Mouse (Mus musculus) regulatory T cell (primary cell): ENCODE data around the gene Furin.

Source experiments
- in situ Hi-C: fragments of 300-600 bp; cut with MboI, MseI; formaldehyde crosslinking; loops from one replicate; pipeline ENCODE4 v1.15.1; 2025; ENCODE audit warnings: high pct_unique_total_duplicates

Furin gene

GRCm38 (mm10) chr7:80342858-80343257 lies 62.4 kb downstream of the Furin start, which contains the start of gene Hddc3:
TSS of gene Hddc3 (plus strand) at chr7:80343104.
- in situ Hi-C loops: loop anchor here (5.0 kb wide), 1 partner anchor 34 kb away; no protein-coding TSS in a partner anchor

GRCm38 (mm10) chr7:80341793-80342192 lies 63.4 kb downstream of the Furin start:
- in situ Hi-C loops: loop anchor here (5.0 kb wide), 1 partner anchor 36 kb away; no protein-coding TSS in a partner anchor

- in situ Hi-C loops: loop anchor here (5.0 kb wide), 1 partner anchor 37 kb away; no protein-coding TSS in a partner anchor
Observed at GRCm38 (mm10) chr7:80340793-80341192, 64.4 kb downstream of the Furin start, which contains the start of gene Unc45a. TSS of gene Unc45a (minus strand) at chr7:80341005.

GRCm38 (mm10) chr7:80339793-80340628 lies 65.2 kb downstream of the Furin start:
- in situ Hi-C loops: loop anchor here (5.0 kb wide), 1 partner anchor 37 kb away; no protein-coding TSS in a partner anchor

- in situ Hi-C loops: no loop called here
Observed at GRCm38 (mm10) chr7:80339371-80339770, 65.9 kb downstream of the Furin start.
